Mouse (Mus musculus): ENCODE results near the gene Kdm1a. TPM values are rescaled to one million over a fixed set of nuclear protein-coding genes. Genes with fewer than 3 reads are reported as not detected.

The Kdm1a gene
- polyA plus RNA-seq (2017; shearing (Covaris generic)), result 8.8 TPM

GRCm38 (mm10) chr4:136602568-136602967, at the start of gene Kdm1a:
Gene Kdm1a, minus strand, starts transcription at chr4:136602723.

GRCm38 (mm10) chr4:136622388-136622787, 19.9 kb upstream of the Kdm1a start, which contains the start of gene Lactbl1:
Gene Lactbl1, plus strand, starts transcription at chr4:136622621.

GRCm38 (mm10) chr4:136610387-136610856, 7.9 kb upstream of the Kdm1a start, which contains the start of gene Tex46:
Gene Tex46, plus strand, starts transcription at chr4:136610437.

Other genes with a start within 250 kb of the Kdm1a start
- gene Htr1d, start 179.2 kb downstream of the Kdm1a start, polyA plus RNA-seq (2017; shearing (Covaris generic)), result not detected
- not detected for gene 6030445D17Rik, start 140.5 kb downstream of the Kdm1a start, polyA plus RNA-seq (2017; shearing (Covaris generic))
- gene Luzp1, start 133.0 kb downstream of the Kdm1a start, polyA plus RNA-seq (2017; shearing (Covaris generic)), result 8.5 TPM
- not detected for gene Tex46, start 7.7 kb upstream of the Kdm1a start, polyA plus RNA-seq (2017; shearing (Covaris generic))
- 0.09 TPM for gene Lactbl1, start 19.9 kb upstream of the Kdm1a start, polyA plus RNA-seq (2017; shearing (Covaris generic))
- not detected for gene Ephb2, start 233.3 kb upstream of the Kdm1a start, polyA plus RNA-seq (2017; shearing (Covaris generic))